Mouse (Mus musculus): ENCODE measurements around the gene Dpf3. TPM values are rescaled to one million over a fixed set of nuclear protein-coding genes. Genes with fewer than 3 reads are reported as not detected.
A peak's percentile ranks its signal among the peaks of the same experiment; 100 is the strongest.

Dpf3 gene
- polyA plus RNA-seq, 1 experiment = 4.7 TPM

- DNase-seq (ENCODE audit: low spot score) = no peak
These were observed 9.2 kb upstream of the Dpf3 start for GRCm38 (mm10) chr12:83496736-83497135.

- no peak for DNase-seq (ENCODE audit: low spot score)
These were observed 8.8 kb upstream of the Dpf3 start for GRCm38 (mm10) chr12:83496336-83496735.

GRCm38 (mm10) chr12:83495961-83496282 lies 8.4 kb upstream of the Dpf3 start:
- DNase-seq (ENCODE audit: low spot score) = no peak

GRCm38 (mm10) chr12:83495248-83495960 lies 7.9 kb upstream of the Dpf3 start:
- DNase-seq (ENCODE audit: low spot score) = no peak

- no peak for DNase-seq (ENCODE audit: low spot score)
These were observed 6.7 kb upstream of the Dpf3 start for GRCm38 (mm10) chr12:83494196-83494595.

GRCm38 (mm10) chr12:83492808-83493207 lies 5.3 kb upstream of the Dpf3 start:
- no peak for DNase-seq (ENCODE audit: low spot score)

GRCm38 (mm10) chr12:83491609-83492008 lies 4.1 kb upstream of the Dpf3 start:
- no peak for DNase-seq (ENCODE audit: low spot score)

- DNase-seq (ENCODE audit: low spot score) = no peak
These were observed 2.2 kb upstream of the Dpf3 start for GRCm38 (mm10) chr12:83489748-83490147.

- no peak for DNase-seq (ENCODE audit: low spot score)
These were observed 860 bp upstream of the Dpf3 start for GRCm38 (mm10) chr12:83488211-83488941.

- peak; percentile 53 for DNase-seq (ENCODE audit: low spot score)
These were observed 650 bp downstream of the Dpf3 start for GRCm38 (mm10) chr12:83486671-83487461.

- peak; percentile 24 for DNase-seq (ENCODE audit: low spot score)
These were observed 1.4 kb downstream of the Dpf3 start for GRCm38 (mm10) chr12:83485911-83486670.

- no peak for DNase-seq (ENCODE audit: low spot score)
These were observed 2.4 kb downstream of the Dpf3 start for GRCm38 (mm10) chr12:83484855-83485745.

- no peak for DNase-seq (ENCODE audit: low spot score)
These were observed 3.9 kb downstream of the Dpf3 start for GRCm38 (mm10) chr12:83483653-83484052.

- DNase-seq (ENCODE audit: low spot score) = no peak
These were observed 6.1 kb downstream of the Dpf3 start for GRCm38 (mm10) chr12:83481439-83481838.

GRCm38 (mm10) chr12:83479818-83480401 lies 7.6 kb downstream of the Dpf3 start:
- no peak for DNase-seq (ENCODE audit: low spot score)

- no peak for DNase-seq (ENCODE audit: low spot score)
These were observed 8.4 kb downstream of the Dpf3 start for GRCm38 (mm10) chr12:83479140-83479539.

GRCm38 (mm10) chr12:83476277-83476676 lies 11.2 kb downstream of the Dpf3 start:
- DNase-seq (ENCODE audit: low spot score) = no peak

- DNase-seq (ENCODE audit: low spot score) = no peak
These were observed 12.1 kb downstream of the Dpf3 start for GRCm38 (mm10) chr12:83475419-83475818.

GRCm38 (mm10) chr12:83473987-83474600 lies 13.4 kb downstream of the Dpf3 start:
- DNase-seq (ENCODE audit: low spot score) = no peak

GRCm38 (mm10) chr12:83471760-83472159 lies 15.8 kb downstream of the Dpf3 start:
- DNase-seq (ENCODE audit: low spot score) = no peak
